Mouse (Mus musculus) lung, postnatal 0 days (tissue): Measurements from ENCODE around the gene Apc2.

Source experiments
- CTCF ChIP-seq: IDR thresholded peaks from 2 replicates; pipeline ENCODE4 v1.5.1; 2016; ENCODE audit warnings: antibody characterized with exemption, mild to moderate bottlenecking
- EP300 ChIP-seq: IDR thresholded peaks from 2 replicates; pipeline ENCODE4 v1.6.1; 2016; ENCODE audit warnings: antibody characterized with exemption, mild to moderate bottlenecking, control low read depth

- TF ChIP-seq EP300 (no peak), CTCF (no peak)
Measured at GRCm38 (mm10) chr10:80324120-80325037, 28.6 kb downstream of the Apc2 start.
